Mouse (Mus musculus): ENCODE data around the gene Lima1.
"Not testable (repeated sequence)": the region's sequence is repeated elsewhere in the genome, so short reads cannot be mapped to it uniquely, and the experiment has no call there.

Gene Lima1

GRCm38 (mm10) chr15:99837561-99837960 lies 37.7 kb downstream of the Lima1 start:
- in situ Hi-C loops (cut with MboI, MseI) = no loop called here

GRCm38 (mm10) chr15:99835191-99835590 lies 40.1 kb downstream of the Lima1 start:
- in situ Hi-C loops (cut with MboI, MseI) = no loop called here

- in situ Hi-C loops (cut with MboI, MseI) = no loop called here
Observed at GRCm38 (mm10) chr15:99834681-99835080, 40.6 kb downstream of the Lima1 start.

GRCm38 (mm10) chr15:99833648-99834454 lies 41.4 kb downstream of the Lima1 start:
- in situ Hi-C loops (cut with MboI, MseI) = no loop called here

- in situ Hi-C loops (cut with MboI, MseI) = no loop called here
Observed at GRCm38 (mm10) chr15:99831535-99831934, 43.7 kb downstream of the Lima1 start.

- in situ Hi-C loops (cut with MboI, MseI) = no loop called here
Observed at GRCm38 (mm10) chr15:99828061-99828460, 47.2 kb downstream of the Lima1 start.

- in situ Hi-C loops (cut with MboI, MseI) = no loop called here
Observed at GRCm38 (mm10) chr15:99826210-99826888, 48.9 kb downstream of the Lima1 start.

- in situ Hi-C loops (cut with MboI, MseI) = no loop called here
Observed at GRCm38 (mm10) chr15:99825211-99825610, 50.0 kb downstream of the Lima1 start.

- in situ Hi-C loops (cut with MboI, MseI) = no loop called here
Observed at GRCm38 (mm10) chr15:99823322-99823898, 51.8 kb downstream of the Lima1 start.

- in situ Hi-C loops (cut with MboI, MseI) = not testable (repeated sequence)
Observed at GRCm38 (mm10) chr15:99822501-99822900, 52.8 kb downstream of the Lima1 start.

GRCm38 (mm10) chr15:99819621-99820279 lies 55.5 kb downstream of the Lima1 start:
- in situ Hi-C loops (cut with MboI, MseI) = no loop called here

- in situ Hi-C loops (cut with MboI, MseI) = no loop called here
Observed at GRCm38 (mm10) chr15:99819109-99819440, 56.2 kb downstream of the Lima1 start.

GRCm38 (mm10) chr15:99818321-99819108 lies 56.7 kb downstream of the Lima1 start:
- in situ Hi-C loops (cut with MboI, MseI) = no loop called here

- in situ Hi-C loops (cut with MboI, MseI) = no loop called here
Observed at GRCm38 (mm10) chr15:99817343-99818235, 57.7 kb downstream of the Lima1 start.

- in situ Hi-C loops (cut with MboI, MseI) = no loop called here
Observed at GRCm38 (mm10) chr15:99815999-99816398, 59.3 kb downstream of the Lima1 start.

- in situ Hi-C loops (cut with MboI, MseI) = no loop called here
Observed at GRCm38 (mm10) chr15:99814554-99815260, 60.5 kb downstream of the Lima1 start.

GRCm38 (mm10) chr15:99813639-99814038 lies 61.6 kb downstream of the Lima1 start:
- in situ Hi-C loops (cut with MboI, MseI) = no loop called here

- in situ Hi-C loops (cut with MboI, MseI) = no loop called here
Observed at GRCm38 (mm10) chr15:99812097-99812496, 63.2 kb downstream of the Lima1 start.

GRCm38 (mm10) chr15:99807776-99808735 lies 67.2 kb downstream of the Lima1 start:
- in situ Hi-C loops (cut with MboI, MseI) = no loop called here
